Mouse (Mus musculus) lung, postnatal 0 days (tissue): ENCODE measurements at regions not wholly inside any gene's neighbourhood (a gene's known extent, or its start where the extent isn't known, plus 50 kb on each side); places are given as distances from the start of the nearest gene placed in this dataset.

ENCODE experiments used
- ATAC-seq: fragments of 200-750 bp; cut with Nextera tagmentation; 2 replicates; pipeline ENCODE4 v1.8.0; 2017; ENCODE audit warnings: moderate library complexity
- DNase-seq: peaks from one replicate; pipeline ENCODE4 v3.0.0-alpha.2; 2016; ENCODE audit warnings: low spot score
- H3K27ac ChIP-seq: fragments of 300-500 bp; sonication (generic); 2 replicates; pipeline ENCODE4 v1.5.1; 2014; ENCODE audit warnings: antibody characterized with exemption, mild to moderate bottlenecking, low read length, mixed read lengths
- H3K27me3 ChIP-seq: fragments of 300-500 bp; sonication (generic); replicated peaks from 2 replicates; pipeline ENCODE4 v1.6.1; 2014; ENCODE audit warnings: low read length, mixed read lengths; ENCODE audit not compliant: insufficient read depth
- H3K36me3 ChIP-seq: fragments of 300-500 bp; sonication (generic); 2 replicates; pipeline ENCODE4 v1.6.1; 2014; ENCODE audit warnings: low read length, mixed read lengths; ENCODE audit not compliant: insufficient read depth
- H3K4me1 ChIP-seq: fragments of 300-500 bp; sonication (generic); 2 replicates; pipeline ENCODE4 v1.6.1; 2014; ENCODE audit warnings: antibody characterized with exemption, low read depth, low read length, mixed read lengths; ENCODE audit not compliant: insufficient read depth
- H3K4me2 ChIP-seq: fragments of 300-500 bp; sonication (generic); replicated peaks from 2 replicates; pipeline ENCODE4 v1.6.1; 2014; ENCODE audit warnings: low read depth, mild to moderate bottlenecking, low read length, moderate library complexity, mixed read lengths
- H3K4me3 ChIP-seq: fragments of 300-500 bp; sonication (generic); 2 replicates; pipeline ENCODE4 v1.5.1; 2014; ENCODE audit warnings: low read depth, low read length
- H3K9ac ChIP-seq: fragments of 300-500 bp; sonication (generic); replicated peaks from 2 replicates; pipeline ENCODE4 v1.6.1; 2014; ENCODE audit warnings: low read depth, mild to moderate bottlenecking
- H3K9me3 ChIP-seq: fragments of 300-500 bp; sonication (generic); 2 replicates; pipeline ENCODE4 v1.6.1; 2016; ENCODE audit warnings: low read length, mixed read lengths
- CTCF ChIP-seq: IDR thresholded peaks from 2 replicates; pipeline ENCODE4 v1.5.1; 2016; ENCODE audit warnings: antibody characterized with exemption, mild to moderate bottlenecking
- EP300 ChIP-seq: IDR thresholded peaks from 2 replicates; pipeline ENCODE4 v1.6.1; 2016; ENCODE audit warnings: antibody characterized with exemption, mild to moderate bottlenecking, control low read depth
- WGBS: fragments of 180-500 bp; shearing (Covaris S2); extraction: QIAGEN DNeasy Blood & Tissue Kit; methylation state at CpG from one replicate; pipeline ENCODE4 v1.1.7; 2014; 5-methylcytosine and 5-hydroxymethylcytosine counted together

GRCm38 (mm10) chr6:67165091-67165490 is 72.9 kb upstream of the Serbp1 start:
- Histone ChIP-seq H3K4me1 (no peaks in the 10 kb centered on the region), H3K9me3 (no peaks in the 10 kb centered on the region), H3K4me3 (no peak overlapping the region), H3K27ac (no peak overlapping the region), H3K4me2 (no peak overlapping the region), H3K27me3 (no peaks in the 10 kb centered on the region), H3K9ac (no peak overlapping the region), H3K36me3 (no peaks in the 10 kb centered on the region)
- ATAC-seq (no peak), DNase-seq (no peak)
- 85% methylated on average over 6 of the region's 6 CpGs for WGBS
- TF ChIP-seq EP300, result no peak
- no peak for TF ChIP-seq CTCF

GRCm38 (mm10) chr6:67163947-67164346 is 74.0 kb upstream of the Serbp1 start:
- no peak for ATAC-seq
- TF ChIP-seq EP300 (no peak), CTCF (no peak)

GRCm38 (mm10) chr6:67162814-67163213 is 75.2 kb upstream of the Serbp1 start:
- Histone ChIP-seq H3K27ac (no peak overlapping the region), H3K27me3 (no peaks in the 10 kb centered on the region), H3K9ac (no peak overlapping the region), H3K9me3 (no peaks in the 10 kb centered on the region), H3K4me3 (no peak overlapping the region), H3K4me2 (no peak overlapping the region), H3K4me1 (no peaks in the 10 kb centered on the region), H3K36me3 (no peaks in the 10 kb centered on the region)
- DNase-seq (no peak), ATAC-seq (no peak)
- TF ChIP-seq CTCF, result no peak
- no peak for TF ChIP-seq EP300
- 45% methylated on average over 3 of the region's 3 CpGs for WGBS

More at GRCm38 (mm10) chr6:67163947-67164346, 74.0 kb upstream of the Serbp1 start:
- Histone ChIP-seq H3K27me3 (no peaks in the 10 kb centered on the region), H3K4me3 (no peak overlapping the region), H3K9me3 (no peaks in the 10 kb centered on the region), H3K4me2 (no peak overlapping the region), H3K4me1 (no peaks in the 10 kb centered on the region), H3K9ac (no peak overlapping the region), H3K27ac (no peak overlapping the region), H3K36me3 (no peaks in the 10 kb centered on the region)
- WGBS, result 66% methylated on average over 2 of the region's 2 CpGs
- DNase-seq, result no peak

- Histone ChIP-seq H3K9ac (no peak overlapping the region), H3K4me1 (no peaks in the 10 kb centered on the region), H3K4me2 (peak overlapping the region; percentile 2; the same call in 1 of the 2 replicates), H3K4me3 (no peak overlapping the region), H3K9me3 (no peaks in the 10 kb centered on the region), H3K27me3 (no peaks in the 10 kb centered on the region), H3K27ac (0 out of 2 replicates have a peak overlapping the region, but pooled peaks have one; percentile 32), H3K36me3 (no peaks in the 10 kb centered on the region)
- peak; percentile 91 for ATAC-seq
- TF ChIP-seq CTCF (no peak), EP300 (peak; percentile 96)
- WGBS, result 50% methylated on average over 7 of the region's 7 CpGs
- DNase-seq, result peak; percentile 86
Observed at GRCm38 (mm10) chr6:67161610-67162009, 76.4 kb upstream of the Serbp1 start.

- DNase-seq (no peak), ATAC-seq (no peak)
- no peak overlapping the region for H3K27ac ChIP-seq
- no peaks in the 10 kb centered on the region for H3K4me1 ChIP-seq
- H3K27me3 ChIP-seq, result no peaks in the 10 kb centered on the region
- TF ChIP-seq EP300 (no peak), CTCF (no peak)
- 67% methylated on average over 3 of the region's 3 CpGs for WGBS
- no peak overlapping the region for H3K4me2 ChIP-seq
- H3K9me3 ChIP-seq, result no peaks in the 10 kb centered on the region
- no peak overlapping the region for H3K9ac ChIP-seq
- no peak overlapping the region for H3K4me3 ChIP-seq
- no peaks in the 10 kb centered on the region for H3K36me3 ChIP-seq
Observed at GRCm38 (mm10) chr6:67160564-67160963, 77.4 kb upstream of the Serbp1 start.

GRCm38 (mm10) chr6:67159726-67160523 is 78.1 kb upstream of the Serbp1 start:
- Histone ChIP-seq H3K27ac (no peak overlapping the region), H3K4me3 (no peak overlapping the region), H3K9me3 (no peaks in the 10 kb centered on the region), H3K9ac (no peak overlapping the region), H3K27me3 (no peaks in the 10 kb centered on the region), H3K4me2 (no peak overlapping the region), H3K4me1 (no peaks in the 10 kb centered on the region), H3K36me3 (no peaks in the 10 kb centered on the region)
- TF ChIP-seq EP300 (no peak), CTCF (no peak)
- no peak for ATAC-seq
- 58% methylated on average over 5 of the region's 5 CpGs for WGBS
- peak; percentile 22 for DNase-seq
